Mouse (Mus musculus): ENCODE measurements at regions not wholly inside any gene's neighbourhood (a gene's known extent, or its start where the extent isn't known, plus 50 kb on each side); places are given as distances from the start of the nearest gene placed in this dataset.

DNA sequence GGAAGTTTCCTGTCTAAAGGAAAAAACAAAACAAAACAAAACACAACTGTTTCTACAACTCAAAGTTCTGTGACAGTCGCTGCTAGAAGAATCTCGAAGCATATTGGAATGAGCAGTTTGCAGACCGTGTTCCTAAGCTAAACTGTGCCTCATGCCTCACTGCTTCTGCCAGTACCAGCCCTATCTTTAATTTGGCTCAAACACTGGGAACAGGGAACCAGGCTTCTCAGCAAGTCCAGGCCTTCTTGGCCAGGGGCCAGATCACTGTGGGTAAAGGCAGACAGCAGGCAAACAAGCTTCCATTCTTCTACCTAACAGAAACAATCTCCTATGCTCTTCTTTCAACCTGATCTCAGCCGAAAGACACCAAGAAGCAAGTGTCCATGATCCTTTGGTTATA, 56.5 kb downstream of the Tmsb4x start:
- peak in 1 of 2 experiments; percentile 33 for DNase-seq

DNA sequence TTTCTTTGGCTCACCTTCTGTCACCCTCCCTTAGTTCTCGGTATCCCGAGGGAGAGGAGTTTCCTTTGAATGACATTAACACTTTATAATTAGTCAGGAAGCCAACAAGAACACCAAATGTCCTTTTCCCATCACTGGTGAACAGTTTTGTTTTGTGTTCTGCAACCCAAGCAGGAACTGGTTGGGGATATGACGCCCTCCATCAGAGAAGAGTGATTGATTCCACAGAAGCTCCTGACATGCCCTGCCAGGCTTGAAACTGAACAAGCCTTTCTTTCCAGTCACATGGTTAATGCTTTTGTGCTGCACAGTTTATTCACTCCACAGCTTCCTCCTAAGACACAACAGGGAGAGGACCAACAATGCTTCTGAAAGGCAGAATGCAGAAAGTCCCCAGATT, 57.8 kb downstream of the Tmsb4x start:
- no peak for DNase-seq

DNA sequence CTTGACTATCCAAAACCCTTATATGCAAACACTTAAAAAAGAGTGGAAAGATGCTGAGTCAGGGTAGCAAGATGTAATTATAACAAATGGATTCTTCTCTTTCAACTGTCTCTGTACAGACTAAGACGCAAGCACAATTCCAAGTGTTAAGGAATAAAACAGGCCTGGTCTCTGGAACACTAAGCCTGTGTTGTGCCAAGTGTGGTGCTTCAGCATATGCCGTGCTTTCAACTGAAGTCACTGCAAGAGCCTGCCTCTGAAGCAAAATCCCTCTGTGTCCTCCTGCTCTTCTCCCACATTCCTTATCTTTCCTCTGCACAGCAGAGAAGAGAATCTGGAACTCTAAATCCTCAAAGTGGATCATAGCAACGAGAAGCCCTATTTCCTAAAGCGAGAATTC, 59.7 kb downstream of the Tmsb4x start:
- no peak for DNase-seq

DNA sequence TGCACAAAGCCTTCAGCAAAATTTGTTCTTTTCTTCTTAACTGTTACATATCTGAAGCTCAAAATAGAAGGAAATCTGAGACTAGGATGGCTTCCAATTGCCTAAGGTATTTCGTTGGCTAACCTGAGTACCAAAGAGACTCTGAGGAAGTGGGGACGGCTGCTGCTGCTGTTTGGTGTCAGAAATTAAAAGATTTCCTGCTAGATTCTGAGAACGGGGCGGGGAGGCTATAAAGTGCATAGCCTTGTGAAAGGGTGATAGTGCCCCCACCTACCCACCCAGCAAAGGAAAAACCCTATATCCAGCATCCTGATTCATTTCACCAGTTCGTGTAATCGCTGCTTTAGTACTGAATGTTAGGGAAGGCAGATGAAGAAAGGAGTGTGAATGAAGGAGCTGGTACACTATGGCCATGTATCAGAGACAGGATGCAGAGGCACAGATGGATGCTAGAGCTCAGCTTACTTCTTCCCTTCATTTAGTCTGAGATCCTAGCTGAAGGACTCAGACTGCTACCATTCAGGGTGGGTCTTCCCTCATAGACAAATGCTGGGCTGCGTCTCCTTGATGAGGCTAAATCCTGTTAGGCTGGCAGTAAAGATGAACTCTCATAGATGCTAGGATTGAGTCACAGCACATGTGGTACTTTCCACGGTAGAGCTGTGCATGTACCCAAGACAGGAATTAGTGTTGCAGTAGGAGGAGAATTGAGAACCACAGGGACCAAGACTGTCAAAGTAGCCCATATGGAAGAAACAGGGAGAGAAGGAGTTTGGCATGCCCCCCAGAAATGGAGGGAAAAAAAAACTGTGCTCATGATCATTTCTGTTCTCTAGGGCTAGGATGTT, 62.4 kb downstream of the Tmsb4x start:
- DNase-seq, result no peak

DNA sequence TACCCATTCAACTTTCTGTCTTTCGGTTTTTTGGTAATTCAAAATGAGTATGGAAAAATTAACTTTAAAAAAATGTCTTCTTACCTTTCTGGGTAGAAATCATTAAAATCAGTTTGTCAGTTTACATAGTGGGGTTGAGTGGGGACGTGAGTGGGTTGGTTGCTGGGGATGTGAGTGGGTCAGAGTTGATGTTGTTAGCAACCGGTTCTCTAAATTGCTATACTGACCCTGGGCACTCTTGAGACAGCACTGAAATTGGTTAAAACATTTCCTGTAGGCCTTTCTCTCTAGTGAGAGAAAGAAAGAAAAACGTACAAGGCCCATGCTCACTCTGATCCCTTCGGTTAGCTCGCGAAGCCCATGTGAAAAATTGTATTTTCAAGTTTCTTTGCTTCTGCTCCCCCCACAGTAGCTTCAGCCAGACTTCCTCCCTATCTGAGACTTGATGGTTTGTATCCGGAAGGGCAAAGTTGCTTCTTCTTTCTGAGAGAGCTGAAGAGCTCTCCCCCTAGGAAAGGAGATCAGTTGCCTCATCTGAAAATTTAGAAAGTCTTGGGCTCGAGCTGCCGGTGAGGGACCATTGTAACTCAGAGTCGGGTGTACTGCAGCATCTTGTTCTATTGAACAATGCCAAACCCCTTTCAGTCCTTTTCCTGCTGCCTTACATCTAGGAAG, 63.5 kb downstream of the Tmsb4x start:
- DNase-seq, result no peak

DNA sequence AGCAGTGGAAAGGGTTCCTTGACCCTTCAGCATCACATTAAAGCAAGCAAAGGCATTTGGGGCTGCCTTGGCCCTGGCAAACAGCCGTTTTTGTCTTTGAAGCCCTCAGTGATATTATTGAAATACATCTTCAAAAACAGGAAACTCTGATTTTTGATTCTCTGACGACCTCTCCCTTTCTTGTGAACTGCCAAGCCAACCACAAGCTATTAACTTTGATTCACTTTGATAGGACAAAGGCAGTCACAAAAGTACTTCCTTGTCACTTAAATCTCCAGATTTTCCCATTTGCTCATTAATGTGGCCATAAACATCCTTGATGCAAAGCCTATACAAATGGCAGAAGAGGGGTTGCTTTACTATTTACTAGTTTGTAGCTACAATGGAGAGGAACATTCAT, 70.0 kb downstream of the Tmsb4x start:
- no peak for DNase-seq

DNA sequence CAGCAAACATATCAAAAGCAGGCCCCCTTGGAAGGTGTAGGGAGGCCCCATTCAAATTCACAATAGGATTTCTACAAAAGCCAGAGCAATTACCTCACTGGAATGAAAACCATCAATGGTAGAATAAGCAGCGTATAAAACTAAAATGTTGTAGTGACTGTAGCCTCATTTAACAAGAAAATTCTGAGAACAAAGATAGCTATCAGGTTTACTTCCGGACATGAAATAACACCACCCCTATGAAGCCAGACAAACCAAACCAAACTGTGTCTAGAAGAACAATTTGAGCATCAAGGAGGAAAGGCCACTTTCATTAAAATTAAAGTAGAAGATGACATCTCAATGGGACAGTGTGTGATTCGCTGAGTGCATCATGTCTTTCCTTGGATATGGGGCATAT, 74.9 kb downstream of the Tmsb4x start:
- no peak for DNase-seq

DNA sequence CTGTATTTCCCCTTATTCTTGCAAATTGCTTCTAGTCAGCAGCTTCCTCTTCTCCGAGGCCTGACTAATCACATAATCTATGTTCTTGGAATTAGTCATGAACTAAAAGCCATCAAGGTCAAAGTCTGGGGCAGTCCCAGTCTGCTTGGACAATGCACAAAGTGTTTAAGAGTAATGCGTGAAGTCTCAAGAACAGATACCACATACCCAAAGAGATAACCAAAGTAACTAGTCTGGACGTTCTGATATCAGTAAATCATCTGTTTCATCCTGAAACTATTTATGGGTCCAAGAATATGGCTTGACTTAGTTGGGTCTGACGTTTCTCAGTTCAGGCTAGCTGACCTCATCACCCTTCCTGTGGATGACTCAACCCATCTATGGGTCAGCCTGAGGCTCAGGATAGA, 76.1 kb downstream of the Tmsb4x start:
- no peak for DNase-seq

DNA sequence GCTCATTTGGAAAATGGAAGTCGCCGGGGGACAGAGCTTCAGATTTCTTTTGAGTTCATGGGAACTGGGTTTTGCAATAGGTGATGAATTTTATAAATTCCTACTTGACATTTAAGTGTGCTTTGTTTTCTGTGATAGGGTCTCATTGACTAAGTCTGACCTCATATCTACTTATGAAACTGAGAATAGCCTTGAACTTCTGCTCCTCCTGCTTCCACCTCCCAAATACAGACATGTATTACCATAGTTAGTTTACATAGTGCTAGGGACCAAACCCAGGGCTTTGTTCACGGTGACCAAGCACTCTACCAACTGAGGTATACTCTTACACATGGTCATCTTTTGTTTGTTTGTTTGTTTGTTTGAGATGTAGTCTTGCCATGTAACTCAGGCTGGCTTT, 77.8 kb downstream of the Tmsb4x start:
- no peak for DNase-seq

DNA sequence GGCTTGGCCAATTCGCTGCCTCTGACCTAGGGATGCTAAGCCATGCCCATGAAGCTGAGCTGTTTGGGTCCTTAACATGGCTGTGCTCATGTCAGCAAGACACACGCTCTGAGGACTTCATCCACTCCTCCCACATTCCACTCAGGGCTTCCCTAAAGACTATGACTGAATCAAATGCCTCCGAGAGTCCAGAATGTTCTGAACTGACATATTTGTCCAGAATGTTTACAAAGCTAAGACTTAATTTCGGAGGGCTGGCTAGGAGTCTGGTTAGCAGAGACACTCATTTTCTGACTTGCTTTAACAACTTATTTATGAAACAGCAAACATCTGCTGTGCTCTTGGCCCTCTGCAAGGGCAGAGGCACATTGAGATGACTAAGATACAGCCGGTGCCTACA, 78.5 kb downstream of the Tmsb4x start:
- DNase-seq, result peak in 1 of 2 experiments; percentile 18

DNA sequence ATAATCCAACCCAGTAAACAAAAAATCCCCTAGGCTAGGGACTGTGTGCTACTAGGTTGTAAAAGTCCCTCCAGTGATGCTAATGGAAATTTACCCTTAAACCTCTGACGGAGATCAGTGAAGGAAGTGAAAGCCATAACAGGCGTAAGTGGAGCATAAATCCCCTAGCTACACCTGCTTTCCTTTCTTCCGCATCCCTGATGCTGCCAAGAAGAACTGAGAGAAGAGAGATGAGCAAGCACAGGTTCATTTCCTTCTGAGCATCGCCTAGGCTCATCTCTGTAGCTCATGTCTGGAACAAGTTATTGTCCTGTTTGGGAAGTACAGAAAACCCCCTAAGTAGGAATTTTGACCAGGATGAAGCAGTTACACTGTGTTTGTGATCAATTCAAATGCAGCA, 89.8 kb downstream of the Tmsb4x start:
- DNase-seq, result no peak

DNA sequence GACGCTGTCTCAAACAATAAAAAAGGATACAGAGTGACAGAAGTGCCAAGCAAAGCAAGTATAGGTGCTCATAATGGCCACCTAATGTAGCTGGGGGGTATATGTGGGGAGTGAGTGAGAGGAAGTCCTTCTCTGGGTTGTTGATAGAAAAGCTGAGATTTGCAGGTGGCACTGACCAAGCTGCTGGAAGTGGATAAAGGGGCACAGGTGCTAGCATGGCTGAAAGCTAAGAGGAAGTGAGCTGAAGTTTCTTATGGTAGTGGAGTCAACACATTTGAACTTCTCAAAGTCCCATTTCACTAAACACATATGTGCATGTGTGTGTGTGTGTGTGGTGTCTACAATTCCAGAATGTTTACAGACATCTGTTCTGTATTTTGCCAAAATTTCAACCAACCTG, 94.0 kb downstream of the Tmsb4x start:
- DNase-seq, result no peak

DNA sequence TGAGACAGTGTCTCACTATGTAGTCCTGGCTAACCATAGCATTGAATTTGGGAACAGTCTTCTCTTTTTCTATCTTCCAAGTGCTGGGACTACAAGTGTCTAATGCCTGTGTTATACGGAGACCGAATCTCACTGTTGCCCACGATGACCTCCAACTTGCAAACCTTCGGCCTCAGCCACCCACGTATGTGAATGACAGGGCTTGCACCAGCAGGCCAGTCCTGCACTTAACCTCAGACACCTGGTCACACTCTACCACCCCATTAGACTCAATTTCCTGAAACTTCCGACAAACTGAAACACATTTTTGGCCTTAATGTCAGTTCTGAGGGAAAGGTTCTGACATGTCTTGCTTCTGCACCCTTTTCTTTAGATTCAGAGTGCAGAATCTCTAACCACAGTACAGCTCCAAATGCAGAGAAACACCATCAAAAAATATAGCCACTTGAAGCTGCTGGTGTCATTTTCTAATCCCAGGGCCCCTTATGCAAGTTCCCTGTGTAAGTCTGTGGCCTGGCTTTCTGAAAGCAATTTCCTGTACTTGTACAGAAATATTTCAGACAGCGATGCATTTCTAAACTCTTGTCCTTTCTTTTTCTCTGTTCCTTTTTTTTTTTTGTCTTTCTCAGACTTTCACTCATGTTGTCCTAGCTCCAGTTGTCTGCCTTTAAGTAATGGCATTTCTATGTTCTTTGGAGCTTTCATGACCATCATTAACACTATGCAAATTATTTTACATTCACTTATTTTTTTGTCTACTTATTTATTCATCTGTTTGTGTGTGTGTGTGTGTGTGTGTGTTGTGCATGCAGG, 97.8 kb downstream of the Tmsb4x start:
- DNase-seq, result no peak

DNA sequence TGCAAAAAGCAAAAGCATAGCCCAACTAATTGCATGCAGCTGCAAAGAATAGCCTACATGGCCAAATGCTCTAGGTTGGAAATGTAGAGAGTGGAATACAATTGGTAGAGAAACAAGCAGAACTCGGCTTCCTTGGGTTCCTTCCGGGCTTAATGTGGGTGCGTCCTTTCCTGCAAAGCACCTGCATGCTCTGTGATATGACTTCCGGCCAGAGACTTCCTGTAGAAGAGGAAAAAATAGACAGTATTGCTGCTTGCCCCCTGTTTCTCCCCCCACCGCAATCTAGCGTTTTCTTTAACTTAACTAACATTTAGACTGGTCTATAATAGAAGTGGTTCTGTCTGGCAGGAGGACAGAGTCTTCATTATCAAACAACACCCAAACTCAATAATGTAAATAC, 100.8 kb downstream of the Tmsb4x start:
- no peak for DNase-seq

DNA sequence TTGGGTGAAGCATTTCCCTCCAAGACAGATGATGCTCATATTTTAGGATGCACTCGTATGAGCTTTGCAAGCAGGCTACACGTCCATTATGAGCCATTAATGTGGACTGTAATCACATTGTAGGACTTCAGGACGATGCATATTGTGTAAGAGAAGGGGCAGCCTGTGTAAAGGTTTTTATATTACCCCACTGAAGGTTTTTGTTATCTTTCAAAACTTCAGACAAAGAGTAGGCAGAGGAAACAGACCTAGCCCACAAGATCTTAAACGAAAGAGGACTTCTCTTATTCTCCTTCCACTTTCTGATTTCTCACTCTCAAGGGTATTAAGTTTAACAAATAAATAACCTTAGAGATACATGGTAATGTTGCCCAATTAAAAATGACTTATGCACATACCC, 101.6 kb downstream of the Tmsb4x start:
- no peak for DNase-seq

DNA sequence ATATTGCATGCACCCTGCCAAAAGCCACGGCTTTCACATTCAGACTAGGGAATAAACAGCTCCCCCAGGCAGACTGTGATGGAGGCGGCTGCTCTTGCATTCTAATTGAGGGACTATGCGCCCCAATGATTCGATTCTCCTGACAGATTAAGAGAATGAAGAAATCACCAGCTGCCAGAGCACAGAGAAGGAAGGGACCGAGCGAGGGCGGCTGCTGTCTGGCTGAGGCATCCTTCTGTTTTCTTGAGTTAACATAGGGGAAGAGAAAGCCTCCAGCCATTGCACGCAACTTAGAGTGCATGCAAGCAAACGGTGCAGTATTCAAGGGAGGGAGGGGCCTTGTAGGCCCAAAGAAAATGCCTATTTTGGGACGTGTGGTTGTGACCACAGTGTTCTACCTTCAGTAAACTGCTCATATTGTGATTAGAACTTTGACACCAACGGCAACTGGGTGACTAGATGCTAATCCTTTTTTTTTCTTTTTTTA, 103.1 kb downstream of the Tmsb4x start:
- peak; percentile 23 to 27 for DNase-seq

DNA sequence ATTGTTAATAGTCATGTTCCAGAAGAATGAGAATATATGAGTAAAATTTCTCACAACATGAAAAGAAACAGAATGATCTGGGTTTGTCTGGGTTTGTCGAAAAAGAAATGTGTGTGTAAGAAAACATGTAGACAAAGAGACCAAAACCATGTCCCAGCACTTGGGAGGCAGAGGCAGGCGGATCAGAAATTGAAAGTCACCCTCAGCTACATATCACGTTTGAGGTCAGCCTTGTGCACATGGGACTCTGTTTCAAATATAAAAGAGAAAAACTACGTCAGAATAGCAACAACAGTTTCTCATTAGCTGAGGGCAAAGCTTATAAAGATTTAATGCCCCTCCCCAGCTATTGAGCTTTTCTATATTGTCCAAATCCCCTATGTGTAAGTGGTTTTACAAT, 103.8 kb downstream of the Tmsb4x start:
- DNase-seq, result no peak

DNA sequence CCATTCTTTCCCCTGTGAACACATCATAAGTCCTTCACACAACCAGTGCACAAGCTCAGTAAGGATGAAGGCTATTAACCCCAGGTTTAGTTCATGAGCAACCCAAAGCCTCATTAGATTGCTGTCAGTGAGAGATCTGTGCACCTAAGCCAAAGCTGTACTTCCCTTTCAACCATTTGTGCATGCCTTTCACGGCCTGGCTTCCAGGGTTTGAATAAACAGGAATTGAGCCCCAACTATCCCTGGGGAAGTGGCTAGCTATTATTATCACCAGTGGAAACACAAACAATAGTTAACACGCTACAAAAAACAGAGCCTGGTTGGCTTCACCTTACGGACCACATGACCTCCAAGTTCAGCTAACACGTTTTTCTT, 104.9 kb downstream of the Tmsb4x start:
- peak; percentile 21 to 23 for DNase-seq

DNA sequence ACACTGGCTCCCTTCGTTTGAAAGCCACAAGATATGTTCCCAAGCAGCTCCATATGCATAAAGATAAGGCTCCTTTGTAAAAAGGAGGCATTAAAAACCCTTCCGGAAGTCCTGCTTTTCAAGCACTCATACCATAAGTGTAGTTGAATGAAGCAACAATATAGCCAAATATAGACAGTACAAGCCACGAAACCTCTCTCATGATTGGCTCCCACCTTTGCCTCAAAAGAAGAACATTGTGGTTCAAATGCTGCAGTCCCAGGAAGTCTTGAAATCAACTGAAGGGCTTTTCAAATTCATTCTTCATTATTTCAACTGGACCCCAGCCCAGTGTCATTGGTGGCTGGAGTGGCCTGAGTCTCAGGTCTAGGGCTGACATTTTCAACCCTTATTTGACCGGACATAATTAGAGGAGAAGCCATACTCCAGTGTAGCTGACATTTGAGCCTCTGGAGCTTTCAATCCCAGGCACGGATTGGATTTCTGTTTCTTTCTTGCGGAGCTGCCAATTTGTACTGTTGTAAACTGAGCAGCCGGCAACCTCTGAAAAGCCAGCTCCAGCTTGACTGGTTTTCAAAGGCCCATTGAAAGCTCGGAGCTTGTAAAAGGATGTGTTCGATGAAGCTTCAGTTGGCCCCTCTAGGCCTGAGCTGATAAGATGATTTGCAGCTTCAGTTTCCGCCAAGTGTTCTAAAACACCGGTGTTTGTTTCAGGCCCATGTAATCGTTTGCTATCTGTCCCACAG, 105.4 kb downstream of the Tmsb4x start:
- peak; percentile 19 to 22 for DNase-seq

DNA sequence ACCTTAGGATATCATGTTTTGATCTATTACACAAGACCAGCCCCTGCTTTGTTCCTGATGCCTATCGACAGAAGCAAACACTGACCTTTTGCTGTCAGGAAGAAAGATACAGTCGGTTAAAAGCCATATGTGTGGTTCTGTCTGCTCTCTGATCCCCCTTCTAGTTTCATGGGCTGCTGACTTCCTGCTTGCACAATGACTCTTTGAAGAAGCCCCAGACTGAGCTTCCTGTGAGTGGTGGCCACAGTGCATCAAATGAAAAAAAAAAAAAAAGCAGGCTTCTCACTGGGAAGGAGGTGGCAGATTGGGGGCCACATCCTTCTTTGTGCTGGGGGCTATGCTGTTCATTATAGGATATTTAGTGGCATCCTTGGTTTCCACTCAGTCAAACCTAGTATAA, 107.2 kb downstream of the Tmsb4x start:
- DNase-seq, result peak in 1 of 2 experiments; percentile 21

DNA sequence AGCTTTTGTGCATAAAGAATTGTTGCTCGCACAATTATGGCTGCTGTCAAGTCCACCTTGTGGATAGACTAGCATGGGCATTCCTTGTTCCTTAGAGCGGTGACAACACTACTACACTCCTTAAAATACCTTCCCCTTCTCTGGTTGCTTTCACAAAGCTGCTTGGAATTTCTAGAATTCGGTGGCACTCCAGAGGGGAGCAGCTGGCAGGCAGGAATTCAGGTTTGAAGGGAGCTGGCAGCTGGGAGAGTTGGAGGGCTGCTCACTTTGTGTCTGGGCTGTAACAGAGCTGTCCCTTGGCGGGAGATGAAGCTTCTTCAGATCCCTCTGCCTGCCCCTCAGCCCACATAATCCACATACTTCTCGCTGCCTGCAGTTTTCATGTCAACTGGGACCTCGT, 109.7 kb downstream of the Tmsb4x start:
- DNase-seq, result peak; percentile 16 to 49

DNA sequence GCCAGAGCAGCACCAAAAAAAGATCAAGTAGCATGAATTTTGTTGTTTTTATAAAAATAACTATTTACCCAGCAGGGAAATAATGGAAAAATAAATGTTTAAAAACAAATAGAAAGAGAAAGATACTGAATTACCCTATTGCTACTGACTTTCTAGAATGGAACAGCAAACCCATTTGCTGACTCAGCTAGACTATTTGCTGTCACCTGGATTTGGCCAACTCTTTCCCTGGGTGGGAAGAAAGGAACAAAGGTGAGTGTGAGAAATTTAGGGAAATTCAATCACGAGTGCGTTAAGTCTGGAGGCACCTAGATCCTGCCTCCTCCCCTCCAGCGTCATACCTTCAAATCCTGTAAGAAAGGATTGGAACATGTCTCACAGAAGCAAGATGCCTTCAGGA, 110.2 kb downstream of the Tmsb4x start:
- DNase-seq, result no peak

DNA sequence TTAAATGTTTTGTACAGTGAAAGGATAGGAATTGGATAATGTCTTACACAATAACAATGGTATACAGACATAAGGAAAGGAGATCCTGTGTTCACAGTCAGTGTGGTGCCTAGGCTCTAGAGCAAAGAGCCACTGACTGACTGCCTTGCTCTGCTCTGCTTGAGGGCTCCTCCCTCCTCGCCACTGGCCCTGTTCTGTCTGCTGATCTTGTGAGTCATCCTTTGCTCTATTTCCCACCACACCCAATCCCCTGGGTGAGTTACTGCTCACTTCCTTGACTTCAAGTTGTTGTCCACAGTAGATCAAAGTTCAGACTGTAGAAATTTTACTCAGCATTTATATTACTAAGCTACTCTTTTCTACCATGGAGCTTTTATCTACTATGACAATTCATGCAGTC, 117.3 kb downstream of the Tmsb4x start:
- DNase-seq, result peak; percentile 49 to 62

Data from lung, postnatal 4 days (tissue).